Mouse (Mus musculus) G1E (cell line): ENCODE results near the gene Lyst.

Source experiments
- CTCF ChIP-seq: IDR thresholded peaks from 2 replicates; pipeline ENCODE4 v1.5.1; 2012; ENCODE audit warnings: low read depth, low read length, inconsistent platforms, mixed read lengths
- GATA1 ChIP-seq: IDR thresholded peaks from 2 replicates; pipeline ENCODE4 v1.6.1; 2012; ENCODE audit warnings: borderline replicate concordance, low read length, inconsistent platforms, mixed read lengths
- POLR2AphosphoS5 ChIP-seq: IDR thresholded peaks from 2 replicates; pipeline ENCODE4 v1.6.1; 2012; ENCODE audit warnings: low read depth, low read length, inconsistent platforms; ENCODE audit not compliant: insufficient replicate concordance
- TAL1 ChIP-seq: conservative IDR thresholded peaks from 2 replicates; pipeline ENCODE4 v1.6.1; 2012; ENCODE audit warnings: low read depth, low read length, inconsistent platforms, mixed read lengths

- TF ChIP-seq CTCF (no peak), TAL1 (no peak), GATA1 (no peak), POLR2AphosphoS5 (no peak)
These were observed 15.1 kb upstream of the Lyst start for GRCm38 (mm10) chr13:13575106-13575505.
